18 mouse cellular contexts compared by ENCODE assay signal in genomic region chr15:71010362-71010761, GRCm38 (mm10).
A peak's percentile ranks its signal among the peaks of the same experiment; 100 is the strongest.
DNase-seq lines count a peak whose midpoint lies in the region; ATAC-seq and TF ChIP-seq lines count a peak whose summit lies in the region.
"Had no signal": no experiment of that assay in that cellular context is flagged by ENCODE, and none has a peak within 500 bp of the region (broad histone marks: within the 10 kb centered on the region; RNA-seq: fewer than 3 reads in every experiment).

No protein-coding gene starts in this region.

- no peaks in the 10 kb centered on the region for H3K27me3 ChIP-seq in forebrain, embryonic 10.5 days (ENCODE audit: poor library complexity, severe bottlenecking)
- H3K27me3 ChIP-seq in forebrain, embryonic 14.5 days (replicated peaks; ENCODE audit: control insufficient read depth, insufficient read depth, low read length) = no peaks in the 10 kb centered on the region
- H3K27me3 ChIP-seq in hindbrain, embryonic 12.5 days = no peaks in the 10 kb centered on the region
- no peaks in the 10 kb centered on the region for H3K27me3 ChIP-seq in hindbrain, postnatal 0 days (ENCODE audit: insufficient read depth, low read length)
- no peaks in the 10 kb centered on the region for H3K27me3 ChIP-seq in neural tube, embryonic 11.5 days (ENCODE audit: control insufficient read depth, insufficient read depth, low read length)
- H3K27me3 ChIP-seq in midbrain, embryonic 15.5 days (replicated peaks) = no peaks in the 10 kb centered on the region
- H3K27me3 ChIP-seq: embryonic facial prominence, embryonic 13.5 days; heart, embryonic 13.5 days; hindbrain, embryonic 15.5 days had no signal

- no peak overlapping the region for H3K9ac ChIP-seq in forebrain, embryonic 14.5 days (ENCODE audit: low read length)
- H3K9ac ChIP-seq in hindbrain, embryonic 12.5 days = no peak overlapping the region
- no peak overlapping the region for H3K9ac ChIP-seq in hindbrain, postnatal 0 days (replicated peaks; ENCODE audit: low read length)
- H3K9ac ChIP-seq in neural tube, embryonic 11.5 days (ENCODE audit: low read length) = no peak overlapping the region
- no peak overlapping the region for H3K9ac ChIP-seq in midbrain, embryonic 15.5 days
- H3K9ac ChIP-seq: embryonic facial prominence, embryonic 13.5 days; heart, embryonic 13.5 days; hindbrain, embryonic 15.5 days had no signal

- ATAC-seq in forebrain, embryonic 14.5 days = no peak
- ATAC-seq in hindbrain, embryonic 12.5 days (ENCODE audit: low FRiP score) = peak; percentile 52; the same call in 1 of the 2 replicates
- no peak for ATAC-seq in hindbrain, postnatal 0 days
- ATAC-seq in neural tube, embryonic 11.5 days (ENCODE audit: insufficient read depth, low FRiP score, low TSS enrichment) = 0 out of 2 replicates have a peak, but pooled peaks have one; percentile 35
- peak; percentile 14; the same call in 1 of the 2 replicates for ATAC-seq in midbrain, embryonic 15.5 days (replicated peaks)

- H3K27ac ChIP-seq in forebrain, embryonic 10.5 days = peak overlapping the region; percentile 40; the same call in 1 of the 2 replicates
- H3K27ac ChIP-seq in forebrain, embryonic 14.5 days (ENCODE audit: low read depth, low read length) = no peak overlapping the region
- H3K27ac ChIP-seq in hindbrain, embryonic 12.5 days = no peak overlapping the region
- no peak overlapping the region for H3K27ac ChIP-seq in hindbrain, postnatal 0 days
- H3K27ac ChIP-seq in neural tube, embryonic 11.5 days (ENCODE audit: low read depth, low read length) = no peak overlapping the region
- no peak overlapping the region for H3K27ac ChIP-seq in midbrain, embryonic 15.5 days
- H3K27ac ChIP-seq: embryonic facial prominence, embryonic 13.5 days; heart, embryonic 13.5 days; hindbrain, embryonic 15.5 days had no signal

- H3K9me3 ChIP-seq in forebrain, embryonic 10.5 days = no peaks in the 10 kb centered on the region
- H3K9me3 ChIP-seq in forebrain, embryonic 14.5 days (replicated peaks; ENCODE audit: control insufficient read depth, low read length) = no peaks in the 10 kb centered on the region
- no peaks in the 10 kb centered on the region for H3K9me3 ChIP-seq in hindbrain, embryonic 12.5 days (replicated peaks)
- H3K9me3 ChIP-seq in hindbrain, postnatal 0 days (ENCODE audit: low read length) = no peaks in the 10 kb centered on the region
- no peaks in the 10 kb centered on the region for H3K9me3 ChIP-seq in neural tube, embryonic 11.5 days (ENCODE audit: control insufficient read depth, low read length)
- no peaks in the 10 kb centered on the region for H3K9me3 ChIP-seq in midbrain, embryonic 15.5 days
- H3K9me3 ChIP-seq: embryonic facial prominence, embryonic 13.5 days; heart, embryonic 13.5 days; hindbrain, embryonic 15.5 days had no signal

- peaks cover 11% of the 10 kb centered on the region; the same call in 1 of the 2 replicates for H3K4me1 ChIP-seq in forebrain, embryonic 10.5 days
- H3K4me1 ChIP-seq in forebrain, embryonic 14.5 days (ENCODE audit: control insufficient read depth, insufficient read depth, low read length) = no peaks in the 10 kb centered on the region
- H3K4me1 ChIP-seq in hindbrain, embryonic 12.5 days = 0 out of 2 replicates have a peak, but pooled peaks cover 8% of the 10 kb centered on the region
- H3K4me1 ChIP-seq in hindbrain, postnatal 0 days (ENCODE audit: insufficient read depth, low read length) = no peaks in the 10 kb centered on the region
- no peaks in the 10 kb centered on the region; the same call in 1 of the 2 replicates for H3K4me1 ChIP-seq in neural tube, embryonic 11.5 days (ENCODE audit: control insufficient read depth, insufficient read depth, low read length)
- no peaks in the 10 kb centered on the region for H3K4me1 ChIP-seq in midbrain, embryonic 15.5 days
- H3K4me1 ChIP-seq: embryonic facial prominence, embryonic 13.5 days; heart, embryonic 13.5 days; hindbrain, embryonic 15.5 days had no signal

- 72% methylated on average over 2 of the region's 2 CpGs for WGBS in forebrain, embryonic 10.5 days
- 44% methylated on average over 2 of the region's 2 CpGs for WGBS in forebrain, embryonic 14.5 days
- 33% methylated on average over 2 of the region's 2 CpGs for WGBS in hindbrain, embryonic 12.5 days
- WGBS in hindbrain, postnatal 0 days = 39% methylated on average over 2 of the region's 2 CpGs
- WGBS in neural tube, embryonic 11.5 days = 34% methylated on average over 2 of the region's 2 CpGs
- WGBS in midbrain, embryonic 15.5 days = 40% methylated on average over 2 of the region's 2 CpGs

- H3K4me3 ChIP-seq in forebrain, embryonic 10.5 days = no peak overlapping the region
- no peak overlapping the region for H3K4me3 ChIP-seq in forebrain, embryonic 14.5 days (ENCODE audit: low read depth, low read length)
- H3K4me3 ChIP-seq in hindbrain, embryonic 12.5 days = no peak overlapping the region
- no peak overlapping the region for H3K4me3 ChIP-seq in hindbrain, postnatal 0 days (ENCODE audit: low read length)
- no peak overlapping the region for H3K4me3 ChIP-seq in neural tube, embryonic 11.5 days (ENCODE audit: low read depth, low read length)
- H3K4me3 ChIP-seq in midbrain, embryonic 15.5 days = no peak overlapping the region
- H3K4me3 ChIP-seq: embryonic facial prominence, embryonic 13.5 days; heart, embryonic 13.5 days; hindbrain, embryonic 15.5 days had no signal

- no peaks in the 10 kb centered on the region for H3K36me3 ChIP-seq in forebrain, embryonic 10.5 days (replicated peaks)
- no peaks in the 10 kb centered on the region for H3K36me3 ChIP-seq in forebrain, embryonic 14.5 days (ENCODE audit: control insufficient read depth, insufficient read depth, low read length)
- H3K36me3 ChIP-seq in hindbrain, embryonic 12.5 days = no peaks in the 10 kb centered on the region
- no peaks in the 10 kb centered on the region for H3K36me3 ChIP-seq in hindbrain, postnatal 0 days (ENCODE audit: insufficient read depth, low read length)
- no peaks in the 10 kb centered on the region for H3K36me3 ChIP-seq in neural tube, embryonic 11.5 days (ENCODE audit: control insufficient read depth, insufficient read depth, low read length)
- H3K36me3 ChIP-seq in midbrain, embryonic 15.5 days (replicated peaks) = no peaks in the 10 kb centered on the region
- H3K36me3 ChIP-seq: embryonic facial prominence, embryonic 13.5 days; heart, embryonic 13.5 days; hindbrain, embryonic 15.5 days had no signal

- TF ChIP-seq CTCF in hindbrain, postnatal 0 days (IDR thresholded peaks at IDR 0.05; ENCODE audit: low read depth) = no peak

- no peak for DNase-seq in forebrain, embryonic 10.5 days (ENCODE audit: extremely low spot score, low spot score)
- no peak for DNase-seq in forebrain, embryonic 14.5 days (ENCODE audit: low spot score)
- DNase-seq in hindbrain, postnatal 0 days (ENCODE audit: low spot score) = no peak
- DNase-seq in neural tube, embryonic 11.5 days (ENCODE audit: low spot score) = no peak
- no peak for DNase-seq in neural tube, embryonic 10.5 days (ENCODE audit: extremely low spot score, low spot score)
- DNase-seq in layer of hippocampus, adult 9-11 months = no peak
- DNase-seq: adrenal gland, postnatal 10 days; cerebellum, adult 11 months; cerebellum, adult 8-10 months; cerebellum, postnatal 14 days; gastrocnemius, postnatal 36 days; heart, adult 11 months; heart, postnatal 36 days had no signal

- H3K4me2 ChIP-seq in forebrain, embryonic 14.5 days (ENCODE audit: low read length) = no peak overlapping the region
- no peak overlapping the region for H3K4me2 ChIP-seq in hindbrain, embryonic 12.5 days (replicated peaks)
- H3K4me2 ChIP-seq in hindbrain, postnatal 0 days (ENCODE audit: low read depth, low read length) = no peak overlapping the region
- H3K4me2 ChIP-seq in neural tube, embryonic 11.5 days (ENCODE audit: low read depth) = no peak overlapping the region
- no peak overlapping the region for H3K4me2 ChIP-seq in midbrain, embryonic 15.5 days
- H3K4me2 ChIP-seq: embryonic facial prominence, embryonic 13.5 days; heart, embryonic 13.5 days; hindbrain, embryonic 15.5 days had no signal

Comparison
In these comparisons a context has a peak if more than half of its experiments do, and no peak if none do; other contexts are left out.
1. ATAC-seq: peak in hindbrain, embryonic 12.5 days (single experiment), neural tube, embryonic 11.5 days (single experiment) and midbrain, embryonic 15.5 days (single experiment); none in forebrain, embryonic 14.5 days (single experiment) and hindbrain, postnatal 0 days (single experiment).